Mouse (Mus musculus) intestine, embryonic 14.5 days (tissue): ENCODE measurements at regions not wholly inside any gene's neighbourhood (a gene's known extent, or its start where the extent isn't known, plus 50 kb on each side); places are given as distances from the start of the nearest gene placed in this dataset.

Experiments
- ATAC-seq: fragments of 200-750 bp; cut with Nextera tagmentation; replicated peaks from 2 replicates; pipeline ENCODE4 v1.8.0; 2017; ENCODE audit warnings: low read depth, moderate number of reproducible peaks, moderate TSS enrichment, moderate library complexity; ENCODE audit not compliant: low FRiP score, low TSS enrichment
- DNase-seq: peaks from one replicate; pipeline ENCODE4 v3.0.0-alpha.2; 2018; ENCODE audit warnings: low spot score
- H3K27ac ChIP-seq: fragments of 300-500 bp; sonication (generic); 2 replicates; pipeline ENCODE4 v1.5.1; 2014; ENCODE audit warnings: low read depth, mild to moderate bottlenecking, control low read depth
- H3K27me3 ChIP-seq: fragments of 300-500 bp; sonication (generic); replicated peaks from 2 replicates; pipeline ENCODE4 v1.6.1; 2014; ENCODE audit warnings: low read length, control low read depth; ENCODE audit not compliant: control insufficient read depth, insufficient read depth
- H3K36me3 ChIP-seq: fragments of 300-500 bp; sonication (generic); 2 replicates; pipeline ENCODE4 v1.6.1; 2014; ENCODE audit warnings: low read length, control low read depth; ENCODE audit not compliant: control insufficient read depth, insufficient read depth
- H3K4me1 ChIP-seq: fragments of 300-500 bp; sonication (generic); replicated peaks from 2 replicates; pipeline ENCODE4 v1.6.1; 2014; ENCODE audit warnings: low read length, control low read depth, mixed read lengths; ENCODE audit not compliant: control insufficient read depth, insufficient read depth
- H3K4me2 ChIP-seq: fragments of 300-500 bp; sonication (generic); 2 replicates; pipeline ENCODE4 v1.6.1; 2014; ENCODE audit warnings: low read length
- H3K4me3 ChIP-seq: fragments of 300-500 bp; sonication (generic); 2 replicates; pipeline ENCODE4 v1.5.1; 2014; ENCODE audit warnings: low read depth, low read length, control low read depth, mixed read lengths
- H3K9ac ChIP-seq: fragments of 300-500 bp; sonication (generic); 2 replicates; pipeline ENCODE4 v1.6.1; 2014; ENCODE audit warnings: mild to moderate bottlenecking, low read length
- H3K9me3 ChIP-seq: fragments of 300-500 bp; sonication (generic); 2 replicates; pipeline ENCODE4 v1.6.1; 2016; ENCODE audit warnings: low read length, control low read depth; ENCODE audit not compliant: control insufficient read depth
- WGBS: fragments of 180-500 bp; shearing (Covaris S2); extraction: QIAGEN DNeasy Blood & Tissue Kit; methylation state at CpG from one replicate; pipeline ENCODE4 v1.1.7; 2014; 5-methylcytosine and 5-hydroxymethylcytosine counted together

- 11% methylated on average over 15 of the region's 15 CpGs for WGBS
- Histone ChIP-seq H3K36me3 (no peaks in the 10 kb centered on the region), H3K9ac (no peak overlapping the region), H3K4me3 (0 out of 2 replicates have a peak overlapping the region, but pooled peaks have one; percentile 3), H3K27me3 (peaks cover 16% of the 10 kb centered on the region), H3K4me2 (peak overlapping the region; percentile 38), H3K4me1 (peaks cover 26% of the 10 kb centered on the region), H3K27ac (no peak overlapping the region), H3K9me3 (no peaks in the 10 kb centered on the region)
- ATAC-seq: 0 out of 2 replicates have a peak, but pooled peaks have one; percentile 43
- peak; percentile 59 for DNase-seq
These were observed 74.6 kb upstream of the Sall4 start for GRCm38 (mm10) chr2:168842261-168842740.

GRCm38 (mm10) chr2:168841713-168842045 lies 73.9 kb upstream of the Sall4 start:
- no peaks in the 10 kb centered on the region for H3K9me3 ChIP-seq
- peaks cover 26% of the 10 kb centered on the region for H3K4me1 ChIP-seq
- ATAC-seq (no peak), DNase-seq (no peak)
- no peaks in the 10 kb centered on the region for H3K36me3 ChIP-seq
- WGBS: 2% methylated on average over 11 of the region's 11 CpGs
- peaks cover 16% of the 10 kb centered on the region for H3K27me3 ChIP-seq
- H3K9ac ChIP-seq: no peak overlapping the region
- no peak overlapping the region for H3K27ac ChIP-seq
- peak overlapping the region; percentile 2; the same call in 1 of the 2 replicates for H3K4me3 ChIP-seq
- peak overlapping the region; percentile 38 for H3K4me2 ChIP-seq

GRCm38 (mm10) chr2:168840853-168841712 lies 73.3 kb upstream of the Sall4 start:
- Histone ChIP-seq H3K36me3 (no peaks in the 10 kb centered on the region), H3K4me1 (peaks cover 26% of the 10 kb centered on the region), H3K27ac (no peak overlapping the region), H3K27me3 (peaks cover 16% of the 10 kb centered on the region), H3K9me3 (no peaks in the 10 kb centered on the region), H3K9ac (no peak overlapping the region), H3K4me3 (no peak overlapping the region), H3K4me2 (peak overlapping the region; percentile 38)
- no peak for ATAC-seq
- DNase-seq: peak; percentile 58
- 16% methylated on average over 19 of the region's 19 CpGs for WGBS

GRCm38 (mm10) chr2:168839811-168840655 lies 72.3 kb upstream of the Sall4 start:
- peaks cover 26% of the 10 kb centered on the region for H3K4me1 ChIP-seq
- peaks cover 16% of the 10 kb centered on the region for H3K27me3 ChIP-seq

GRCm38 (mm10) chr2:168839221-168839620 lies 71.5 kb upstream of the Sall4 start:
- no peaks in the 10 kb centered on the region for H3K36me3 ChIP-seq
- H3K9ac ChIP-seq: no peak overlapping the region
- no peak overlapping the region for H3K4me3 ChIP-seq
- DNase-seq: no peak
- WGBS: 23% methylated on average over 6 of the region's 6 CpGs
- H3K27me3 ChIP-seq: peaks cover 16% of the 10 kb centered on the region
- H3K4me2 ChIP-seq: peak overlapping the region; percentile 49; the same call in 1 of the 2 replicates
- no peaks in the 10 kb centered on the region for H3K9me3 ChIP-seq
- no peak for ATAC-seq
- H3K4me1 ChIP-seq: peaks cover 26% of the 10 kb centered on the region
- no peak overlapping the region for H3K27ac ChIP-seq

More at GRCm38 (mm10) chr2:168839811-168840655, 72.3 kb upstream of the Sall4 start:
- H3K27ac ChIP-seq: 0 out of 2 replicates have a peak overlapping the region, but pooled peaks have one; percentile 7
- H3K36me3 ChIP-seq: no peaks in the 10 kb centered on the region
- ATAC-seq (peak; percentile 54; the same call in 1 of the 2 replicates), DNase-seq (peak; percentile 69)
- no peaks in the 10 kb centered on the region for H3K9me3 ChIP-seq
- peak overlapping the region; percentile 12; the same call in 1 of the 2 replicates for H3K4me3 ChIP-seq
- 2% methylated on average over 24 of the region's 24 CpGs for WGBS
- 0 out of 2 replicates have a peak overlapping the region, but pooled peaks have one; percentile 1 for H3K9ac ChIP-seq
- peak overlapping the region; percentile 49 for H3K4me2 ChIP-seq

- peaks cover 26% of the 10 kb centered on the region for H3K4me1 ChIP-seq
- H3K9ac ChIP-seq: no peak overlapping the region
- no peak for ATAC-seq
- DNase-seq: no peak
- H3K36me3 ChIP-seq: no peaks in the 10 kb centered on the region
- H3K4me3 ChIP-seq: no peak overlapping the region
- H3K27ac ChIP-seq: no peak overlapping the region
- H3K4me2 ChIP-seq: 0 out of 2 replicates have a peak overlapping the region, but pooled peaks have one; percentile 1
- H3K9me3 ChIP-seq: no peaks in the 10 kb centered on the region
- 19% methylated on average over 12 of the region's 12 CpGs for WGBS
- H3K27me3 ChIP-seq: peaks cover 16% of the 10 kb centered on the region
These were observed 70.9 kb upstream of the Sall4 start for GRCm38 (mm10) chr2:168838681-168839080.

- DNase-seq: no peak
- WGBS: 52% methylated on average over 5 of the region's 5 CpGs
- no peak overlapping the region for H3K27ac ChIP-seq
- peaks cover 16% of the 10 kb centered on the region for H3K27me3 ChIP-seq
- no peaks in the 10 kb centered on the region for H3K36me3 ChIP-seq
- no peak overlapping the region for H3K4me2 ChIP-seq
- no peak for ATAC-seq
- peaks cover 26% of the 10 kb centered on the region for H3K4me1 ChIP-seq
- no peak overlapping the region for H3K9ac ChIP-seq
- no peaks in the 10 kb centered on the region for H3K9me3 ChIP-seq
- no peak overlapping the region for H3K4me3 ChIP-seq
These were observed 70.3 kb upstream of the Sall4 start for GRCm38 (mm10) chr2:168837951-168838570.

GRCm38 (mm10) chr2:168834771-168835170 lies 67.0 kb upstream of the Sall4 start:
- DNase-seq (no peak), ATAC-seq (no peak)
- no peak overlapping the region for H3K27ac ChIP-seq
- H3K36me3 ChIP-seq: no peaks in the 10 kb centered on the region
- peaks cover 13% of the 10 kb centered on the region; the same call in 1 of the 2 replicates for H3K4me1 ChIP-seq
- H3K4me3 ChIP-seq: no peak overlapping the region
- H3K27me3 ChIP-seq: no peaks in the 10 kb centered on the region
- H3K9me3 ChIP-seq: no peaks in the 10 kb centered on the region
- H3K9ac ChIP-seq: no peak overlapping the region
- WGBS: 97% methylated on average over 3 of the region's 3 CpGs
- no peak overlapping the region for H3K4me2 ChIP-seq
